In the genomic region with DNA sequence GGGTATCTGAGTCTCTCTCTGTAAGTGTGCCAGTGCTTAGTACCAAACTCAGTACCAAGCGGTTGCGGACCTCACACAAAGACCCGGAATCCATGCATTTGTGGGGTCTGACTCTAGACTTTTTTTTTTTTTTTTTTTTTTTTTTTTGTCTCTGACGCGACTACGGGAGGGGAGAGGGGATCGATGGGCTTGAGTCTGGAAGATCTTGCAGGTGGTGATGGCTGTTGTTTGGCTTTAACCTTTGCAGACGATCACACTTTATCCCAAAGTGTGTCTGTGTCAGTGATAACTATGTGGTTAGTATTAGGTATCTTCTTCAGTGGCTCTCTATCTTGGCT, we compare ENCODE assay signal across 10 mouse cellular contexts. TPM values are rescaled to one million over a fixed set of nuclear protein-coding genes. Genes with fewer than 3 reads are reported as not detected.
DNase-seq lines count a peak whose midpoint lies in the region; ATAC-seq and TF ChIP-seq lines count a peak whose summit lies in the region.
"Had no signal": no experiment of that assay in that cellular context is flagged by ENCODE, and none has a peak within 500 bp of the region (broad histone marks: within the 10 kb centered on the region; RNA-seq: fewer than 3 reads in every experiment).

No protein-coding gene starts in this region.

- peak overlapping the region; percentile 79 for H3K9ac ChIP-seq in liver, embryonic 12.5 days

- peak; percentile 18 for DNase-seq in embryo, embryonic 10 days (ENCODE audit: low spot score)
- DNase-seq in embryo, embryonic 9.5 days (ENCODE audit: extremely low spot score): no peak
- DNase-seq in thymus, adult 2 months: no peak
- no peak for DNase-seq in thymus, postnatal 36 days
- no peak for DNase-seq in adrenal gland, postnatal 25 days
- no peak for DNase-seq in cerebellum, postnatal 4 days (ENCODE audit: low spot score in 2 of 2)
- no peak for DNase-seq in frontal cortex, postnatal 10 days (ENCODE audit: low spot score in 2 of 2)
- DNase-seq: B cell, adult 2 months had no signal

- H3K27ac ChIP-seq in thymus, adult 2 months (ENCODE audit: control insufficient read depth, insufficient read depth, low read length): no peak overlapping the region
- H3K27ac ChIP-seq in liver, embryonic 12.5 days: no peak overlapping the region

- H3K4me1 ChIP-seq in thymus, adult 2 months (replicated peaks; ENCODE audit: control insufficient read depth, insufficient read depth, low read length): peaks cover 6% of the 10 kb centered on the region
- H3K4me1 ChIP-seq in liver, embryonic 12.5 days: peaks cover 7% of the 10 kb centered on the region

- peak overlapping the region; percentile 79 for H3K4me2 ChIP-seq in liver, embryonic 12.5 days

- no peaks in the 10 kb centered on the region for H3K9me3 ChIP-seq in liver, embryonic 12.5 days (replicated peaks)

- no peak for TF ChIP-seq POLR2A in thymus, adult 2 months (IDR thresholded peaks at IDR 0.05; ENCODE audit: control insufficient read depth, extremely low read depth, insufficient read depth, low read length, poor library complexity)

- H3K4me3 ChIP-seq in thymus, adult 2 months (ENCODE audit: control insufficient read depth, insufficient read depth, low read length): peak overlapping the region; percentile 93; the same call in 1 of the 2 replicates
- peak overlapping the region; percentile 82 for H3K4me3 ChIP-seq in liver, embryonic 12.5 days

- no peak for TF ChIP-seq CTCF in thymus, adult 2 months (IDR thresholded peaks at IDR 0.05; ENCODE audit: borderline replicate concordance, control insufficient read depth, extremely low read depth, insufficient read depth, low read length, poor library complexity)

- no peak for ATAC-seq in liver, embryonic 12.5 days

- H3K27me3 ChIP-seq in thymus, adult 2 months (ENCODE audit: control insufficient read depth, insufficient read depth, low read length): no peaks in the 10 kb centered on the region
- H3K27me3 ChIP-seq in liver, embryonic 12.5 days (replicated peaks): no peaks in the 10 kb centered on the region

- 2% methylated on average over 8 of the region's 8 CpGs for WGBS in thymus, adult 2 months
- 2% methylated on average over 8 of the region's 8 CpGs for WGBS in liver, embryonic 12.5 days (ENCODE audit: insufficient replicate concordance)

- H3K36me3 ChIP-seq in thymus, adult 2 months (ENCODE audit: control insufficient read depth, insufficient read depth, low read length): peaks cover 29% of the 10 kb centered on the region
- H3K36me3 ChIP-seq in liver, embryonic 12.5 days: peaks cover 38% of the 10 kb centered on the region

RNA-seq across cellular contexts. Expression of gene Zfp606, which starts 0.9 kb away (rescaled TPM):
- 6.5 and 7.6 TPM in 2 replicates for polyA plus RNA-seq in thymus, adult 2 months (2012; rRNA removed)
- polyA plus RNA-seq in liver, embryonic 12.5 days (2016; fragmentation: Nextera tagmentation; extraction: Ambion mirVana): 5.7 and 5.9 TPM in 2 replicates
- total RNA-seq in adrenal gland, postnatal 25 days (2021): 11.8 and 15.8 TPM in 2 replicates

RNA-seq across cellular contexts. Expression of gene 2900092C05Rik, which starts 33.3 kb away (rescaled TPM):
- not detected in 2 replicates for polyA plus RNA-seq in thymus, adult 2 months (2012; rRNA removed)
- not detected in 2 replicates for polyA plus RNA-seq in liver, embryonic 12.5 days (2016; fragmentation: Nextera tagmentation; extraction: Ambion mirVana)
- total RNA-seq in adrenal gland, postnatal 25 days (2021): not detected in 2 replicates
- total RNA-seq: hematopoietic stem cell, adult 5-6 weeks had no signal

RNA-seq across cellular contexts. Expression of gene Zfp551, which starts 56.4 kb away (rescaled TPM):
- 1.0 and 1.2 TPM in 2 replicates for polyA plus RNA-seq in thymus, adult 2 months (2012; rRNA removed)
- 0.91 and 1.2 TPM in 2 replicates for polyA plus RNA-seq in liver, embryonic 12.5 days (2016; fragmentation: Nextera tagmentation; extraction: Ambion mirVana)
- 6.4 and 7.9 TPM in 2 replicates for total RNA-seq in adrenal gland, postnatal 25 days (2021)
